Mouse (Mus musculus): ENCODE data around the gene Catsper1.

Gene Catsper1
- long read RNA-seq, experiment 1 = 0 reads
- long read RNA-seq, experiment 2 = 0 reads

GRCm38 (mm10) chr19:5335441-5335840 lies at the start of gene Catsper1:
Gene Catsper1 (plus strand): TSS chr19:5335741.
- intact Hi-C loops (cut with DNase I) = no loop called here

- intact Hi-C loops (cut with DNase I) = loop anchor here (5.0 kb wide), 1 partner anchor 52 kb away; the partner anchor contains the start of gene Cst6
Measured at GRCm38 (mm10) chr19:5294972-5295735, 40.4 kb upstream of the Catsper1 start, which contains the start of gene Sf3b2. Gene Sf3b2 (minus strand): TSS chr19:5295455.

GRCm38 (mm10) chr19:5295736-5296075 lies 39.8 kb upstream of the Catsper1 start:
- intact Hi-C loops (cut with DNase I) = loop anchor here (5.0 kb wide), 1 partner anchor 52 kb away; the partner anchor contains the start of gene Cst6

GRCm38 (mm10) chr19:5296630-5297029 lies 38.9 kb upstream of the Catsper1 start:
- intact Hi-C loops (cut with DNase I) = loop anchor here (5.0 kb wide), 1 partner anchor 51 kb away; the partner anchor contains the start of gene Cst6

GRCm38 (mm10) chr19:5297903-5298800 lies 37.4 kb upstream of the Catsper1 start, which contains the start of gene Gal3st3:
Gene Gal3st3 (plus strand): TSS chr19:5298331.
- intact Hi-C loops (cut with DNase I) = loop anchor here (5.0 kb wide), 1 partner anchor 49 kb away; the partner anchor contains the start of gene Cst6

- intact Hi-C loops (cut with DNase I) = no loop called here
Measured at GRCm38 (mm10) chr19:5300588-5300987, 35.0 kb upstream of the Catsper1 start.

- intact Hi-C loops (cut with DNase I) = no loop called here
Measured at GRCm38 (mm10) chr19:5302455-5302854, 33.1 kb upstream of the Catsper1 start.

- intact Hi-C loops (cut with DNase I) = no loop called here
Measured at GRCm38 (mm10) chr19:5306279-5306678, 29.3 kb upstream of the Catsper1 start.

- intact Hi-C loops (cut with DNase I) = no loop called here
Measured at GRCm38 (mm10) chr19:5306968-5307734, 28.4 kb upstream of the Catsper1 start.

GRCm38 (mm10) chr19:5309025-5309424 lies 26.5 kb upstream of the Catsper1 start:
- intact Hi-C loops (cut with DNase I) = no loop called here

GRCm38 (mm10) chr19:5313189-5313588 lies 22.4 kb upstream of the Catsper1 start:
- intact Hi-C loops (cut with DNase I) = no loop called here

- intact Hi-C loops (cut with DNase I) = no loop called here
Measured at GRCm38 (mm10) chr19:5323801-5324200, 11.7 kb upstream of the Catsper1 start.

- intact Hi-C loops (cut with DNase I) = no loop called here
Measured at GRCm38 (mm10) chr19:5327970-5328369, 7.6 kb upstream of the Catsper1 start.

- intact Hi-C loops (cut with DNase I) = no loop called here
Measured at GRCm38 (mm10) chr19:5334741-5335140, 800 bp upstream of the Catsper1 start.

GRCm38 (mm10) chr19:5337975-5338374 lies 2.4 kb downstream of the Catsper1 start:
- intact Hi-C loops (cut with DNase I) = no loop called here

- intact Hi-C loops (cut with DNase I) = no loop called here
Measured at GRCm38 (mm10) chr19:5341360-5341759, 5.8 kb downstream of the Catsper1 start.

GRCm38 (mm10) chr19:5345297-5346131 lies 10.0 kb downstream of the Catsper1 start:
- intact Hi-C loops (cut with DNase I) = loop anchor here (5.0 kb wide), 1 partner anchor 48 kb away; the partner anchor contains the start of genes Gal3st3 and Sf3b2

GRCm38 (mm10) chr19:5348064-5348463 lies 12.5 kb downstream of the Catsper1 start:
- intact Hi-C loops (cut with DNase I) = loop anchor here (5.0 kb wide), 1 partner anchor 51 kb away; the partner anchor contains the start of genes Gal3st3 and Sf3b2

Data from adrenal gland (tissue).